Mouse (Mus musculus) forebrain, embryonic 16.5 days (tissue): ENCODE data around the gene Ap1g2. TPM values are rescaled to one million over a fixed set of nuclear protein-coding genes. Genes with fewer than 3 reads are reported as not detected.
A peak's percentile ranks its signal among the peaks of the same experiment; 100 is the strongest.

Source experiments
- ATAC-seq: fragments of 200-750 bp; cut with Nextera tagmentation; 2 replicates; pipeline ENCODE4 v1.8.0; 2017; ENCODE audit warnings: mild to moderate bottlenecking, moderate library complexity
- H3K27ac ChIP-seq: fragments of 300-500 bp; sonication (generic); 2 replicates; pipeline ENCODE4 v1.5.1; 2014; ENCODE audit warnings: low read length, control low read depth
- H3K27me3 ChIP-seq: fragments of 300-500 bp; sonication (generic); replicated peaks from 2 replicates; pipeline ENCODE4 v1.6.1; 2014; ENCODE audit warnings: low read length; ENCODE audit not compliant: control insufficient read depth, insufficient read depth
- H3K36me3 ChIP-seq: fragments of 300-500 bp; sonication (generic); 2 replicates; pipeline ENCODE4 v1.6.1; 2014; ENCODE audit not compliant: control insufficient read depth, insufficient read depth
- H3K4me1 ChIP-seq: fragments of 300-500 bp; sonication (generic); replicated peaks from 2 replicates; pipeline ENCODE4 v1.6.1; 2014; ENCODE audit warnings: low read length; ENCODE audit not compliant: control insufficient read depth, insufficient read depth
- H3K4me2 ChIP-seq: fragments of 300-500 bp; sonication (generic); 2 replicates; pipeline ENCODE4 v1.6.1; 2014; ENCODE audit warnings: mild to moderate bottlenecking, low read length, control low read depth
- H3K4me3 ChIP-seq: fragments of 300-500 bp; sonication (generic); replicated peaks from 2 replicates; pipeline ENCODE4 v1.5.1; 2014; ENCODE audit warnings: mild to moderate bottlenecking, low read length, control low read depth
- H3K9ac ChIP-seq: fragments of 300-500 bp; sonication (generic); replicated peaks from 2 replicates; pipeline ENCODE4 v1.6.1; 2014; ENCODE audit warnings: low read depth, low read length, control low read depth
- H3K9me3 ChIP-seq: fragments of 300-500 bp; sonication (generic); 2 replicates; pipeline ENCODE4 v1.6.1; 2016; ENCODE audit warnings: low read length; ENCODE audit not compliant: control insufficient read depth
- WGBS: fragments of 180-500 bp; shearing (Covaris S2); extraction: QIAGEN DNeasy Blood & Tissue Kit; methylation state at CpG from one replicate; pipeline ENCODE4 v1.1.7; 2014; 5-methylcytosine and 5-hydroxymethylcytosine counted together
- polyA plus RNA-seq: library from polyadenylated mRNA; unstranded; fragments of >200 nt; fragmentation: Nextera tagmentation; extraction: Ambion mirVana; gene quantifications from 2 replicates; pipeline ENCODE4 v1.2.1, GENCODE M21; 2015

The Ap1g2 gene
- polyA plus RNA-seq = 13.3 and 16.5 TPM in 2 replicates

DNA sequence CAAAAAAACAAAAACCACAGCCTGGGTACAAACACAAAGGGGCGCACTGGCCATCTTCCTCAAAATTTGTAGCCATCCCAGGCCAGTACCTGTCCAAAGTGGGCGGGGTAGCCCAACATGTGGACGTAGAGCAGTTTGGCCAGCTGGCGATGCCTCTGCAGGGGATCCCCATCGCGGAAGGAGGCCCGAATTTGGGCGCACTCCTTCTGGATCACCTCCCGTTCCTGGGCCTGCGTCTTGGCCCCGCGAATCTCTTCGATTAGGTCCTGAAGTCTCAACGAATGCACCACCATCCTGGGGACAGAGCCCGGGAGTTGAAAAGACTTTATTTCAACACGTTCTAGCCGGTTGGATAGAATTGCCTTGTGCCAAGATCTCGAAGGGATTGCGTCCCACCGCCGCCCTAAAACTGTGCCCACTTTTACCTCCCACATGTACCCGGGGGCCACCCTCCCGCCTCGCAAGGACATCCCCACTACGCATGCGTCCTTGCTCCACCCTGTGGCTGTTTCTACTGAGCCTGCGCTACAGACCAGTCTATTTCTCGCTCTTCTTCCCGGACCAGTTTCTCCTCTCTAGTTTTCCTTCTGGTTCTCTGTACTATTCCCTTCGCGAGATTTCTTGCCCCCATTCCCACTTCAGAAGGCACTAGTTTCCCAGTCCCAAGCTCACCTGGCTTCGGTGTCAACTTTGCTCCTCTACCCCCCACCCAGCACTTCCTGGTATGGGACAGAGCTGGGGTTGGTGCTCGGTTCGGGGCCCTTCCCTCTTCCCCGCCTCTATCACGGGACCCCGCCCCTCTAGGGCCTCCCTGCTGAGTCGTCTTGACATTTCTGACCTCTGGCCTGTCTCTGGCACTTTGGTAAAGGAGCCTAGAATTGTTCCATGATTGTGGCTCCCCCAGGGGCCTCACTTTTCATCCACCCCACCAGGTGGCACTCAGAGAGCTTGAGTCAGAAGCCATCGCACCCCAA lies at the start of gene Ap1g2:
Gene Ap1g2 (minus strand): TSS at position 758 of the 974 bp plus-strand sequence.
- peak; percentile 63 for ATAC-seq
- no peaks in the 10 kb centered on the region for H3K36me3 ChIP-seq

DNA sequence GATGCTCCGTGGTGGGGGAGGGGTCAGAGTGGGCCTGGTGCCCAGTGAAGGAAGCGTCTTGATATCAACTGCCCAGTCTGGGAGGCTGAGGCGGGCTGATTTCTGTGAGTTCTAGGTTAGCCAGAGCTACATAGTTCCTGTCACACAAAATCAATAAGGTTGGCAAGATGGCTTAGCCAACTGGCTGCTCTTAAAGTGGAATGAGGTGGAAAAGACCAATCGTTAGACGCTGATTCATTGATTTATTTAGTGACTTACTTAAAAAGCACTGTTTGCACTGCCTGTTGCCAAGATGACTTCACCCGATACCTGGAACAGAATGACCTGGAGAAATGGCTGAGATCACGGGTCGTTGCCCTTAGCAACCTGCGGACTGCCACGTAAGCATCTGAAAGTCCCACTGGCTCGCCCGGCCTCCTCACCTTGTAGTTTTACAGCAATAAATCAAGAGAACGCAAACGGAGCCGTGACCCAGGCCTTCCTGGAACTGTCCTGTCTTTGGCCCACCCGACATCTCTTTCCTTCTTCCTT lies 46.6 kb upstream of the Ap1g2 start:
- Histone ChIP-seq H3K27ac (no peak overlapping the region), H3K4me1 (no peaks in the 10 kb centered on the region), H3K9ac (no peak overlapping the region), H3K4me2 (no peak overlapping the region), H3K4me3 (no peak overlapping the region), H3K9me3 (no peaks in the 10 kb centered on the region), H3K27me3 (no peaks in the 10 kb centered on the region), H3K36me3 (no peaks in the 10 kb centered on the region)
- no peak for ATAC-seq
- WGBS = 90% methylated on average over 16 of the region's 16 CpGs

More for the DNA sequence above, at the start of gene Ap1g2:
- Histone ChIP-seq H3K27me3 (no peaks in the 10 kb centered on the region), H3K4me1 (peaks cover 57% of the 10 kb centered on the region), H3K4me2 (peak within 1 kb of the TSS; percentile 78), H3K9me3 (no peaks in the 10 kb centered on the region), H3K27ac (peak within 1 kb of the TSS; percentile 84), H3K4me3 (peak within 1 kb of the TSS; percentile 46), H3K9ac (peak within 1 kb of the TSS; percentile 53)
- under 1% methylated on average over 39 of the region's 39 CpGs for WGBS

DNA sequence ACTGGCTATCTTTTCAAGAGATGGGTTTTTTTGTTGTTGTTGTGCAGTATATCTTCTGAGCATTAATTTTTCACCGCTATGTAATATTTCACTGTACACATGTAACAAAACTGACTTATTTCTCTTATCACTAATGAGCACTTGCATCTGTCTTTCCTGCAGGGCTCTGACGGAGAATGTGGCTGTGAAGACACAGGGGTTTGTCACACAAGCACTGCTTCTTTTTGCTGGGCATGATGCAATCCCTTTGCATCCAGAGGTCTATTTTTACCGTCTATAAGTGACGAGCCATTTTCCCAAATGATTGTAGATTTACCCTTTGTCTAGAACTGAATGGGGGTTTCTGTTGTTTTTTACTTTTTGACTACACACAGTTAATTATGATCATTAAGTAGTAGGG lies 45.8 kb upstream of the Ap1g2 start:
- Histone ChIP-seq H3K27me3 (no peaks in the 10 kb centered on the region), H3K36me3 (no peaks in the 10 kb centered on the region), H3K9ac (no peak overlapping the region), H3K4me1 (no peaks in the 10 kb centered on the region), H3K9me3 (no peaks in the 10 kb centered on the region), H3K27ac (no peak overlapping the region), H3K4me3 (no peak overlapping the region), H3K4me2 (no peak overlapping the region)
- no peak for ATAC-seq
- 61% methylated on average over 4 of the region's 4 CpGs for WGBS

DNA sequence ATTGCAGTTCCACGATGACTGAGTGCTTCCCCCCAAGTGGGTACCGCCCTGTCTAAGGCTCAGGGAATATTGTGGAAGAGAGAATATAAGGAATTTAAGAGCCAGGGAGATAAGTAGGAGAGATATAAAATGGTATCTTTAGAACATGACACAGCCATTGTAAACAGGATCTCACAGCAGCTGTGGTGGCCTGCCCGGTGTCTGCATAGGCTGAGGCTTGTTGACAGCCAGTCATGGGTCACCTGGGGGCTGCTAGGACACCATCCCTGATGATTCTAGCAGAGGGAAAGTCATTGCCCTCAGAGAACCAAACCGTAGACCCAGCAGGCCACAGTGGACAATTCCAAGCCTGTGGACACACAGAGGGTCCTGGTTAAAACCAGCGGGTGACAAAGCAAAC lies 44.6 kb upstream of the Ap1g2 start:
- Histone ChIP-seq H3K27ac (no peak overlapping the region), H3K4me2 (no peak overlapping the region), H3K36me3 (no peaks in the 10 kb centered on the region), H3K4me3 (no peak overlapping the region), H3K27me3 (no peaks in the 10 kb centered on the region), H3K4me1 (no peaks in the 10 kb centered on the region), H3K9ac (no peak overlapping the region), H3K9me3 (no peaks in the 10 kb centered on the region)
- no peak for ATAC-seq
- WGBS = 87% methylated on average over 5 of the region's 5 CpGs

DNA sequence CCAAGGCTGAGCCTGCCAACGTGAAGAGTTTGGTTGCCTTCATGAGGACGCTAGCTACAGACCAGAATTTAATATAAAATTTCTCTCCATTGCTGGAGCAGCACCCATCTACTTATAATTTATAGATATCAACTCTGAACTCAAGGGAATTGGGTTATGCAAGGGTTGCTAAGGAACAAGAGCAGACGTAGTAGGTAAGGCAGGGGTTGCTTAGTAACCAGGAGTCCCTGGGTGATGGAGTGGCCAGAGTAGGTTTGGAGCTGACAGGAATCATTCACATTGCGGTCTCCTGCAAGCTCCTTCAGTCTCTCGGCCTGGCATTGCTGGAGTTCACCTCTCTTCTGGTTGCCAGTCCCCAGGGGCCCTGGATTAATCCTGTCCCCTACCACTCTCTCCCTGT lies 42.6 kb upstream of the Ap1g2 start:
- H3K4me1 ChIP-seq = no peaks in the 10 kb centered on the region
- H3K9ac ChIP-seq = no peak overlapping the region
- no peaks in the 10 kb centered on the region for H3K36me3 ChIP-seq
- H3K9me3 ChIP-seq = no peaks in the 10 kb centered on the region
- H3K4me2 ChIP-seq = no peak overlapping the region
- 71% methylated on average over 5 of the region's 5 CpGs for WGBS
- no peaks in the 10 kb centered on the region for H3K27me3 ChIP-seq
- H3K27ac ChIP-seq = no peak overlapping the region
- ATAC-seq = peak; percentile 75
- H3K4me3 ChIP-seq = no peak overlapping the region

DNA sequence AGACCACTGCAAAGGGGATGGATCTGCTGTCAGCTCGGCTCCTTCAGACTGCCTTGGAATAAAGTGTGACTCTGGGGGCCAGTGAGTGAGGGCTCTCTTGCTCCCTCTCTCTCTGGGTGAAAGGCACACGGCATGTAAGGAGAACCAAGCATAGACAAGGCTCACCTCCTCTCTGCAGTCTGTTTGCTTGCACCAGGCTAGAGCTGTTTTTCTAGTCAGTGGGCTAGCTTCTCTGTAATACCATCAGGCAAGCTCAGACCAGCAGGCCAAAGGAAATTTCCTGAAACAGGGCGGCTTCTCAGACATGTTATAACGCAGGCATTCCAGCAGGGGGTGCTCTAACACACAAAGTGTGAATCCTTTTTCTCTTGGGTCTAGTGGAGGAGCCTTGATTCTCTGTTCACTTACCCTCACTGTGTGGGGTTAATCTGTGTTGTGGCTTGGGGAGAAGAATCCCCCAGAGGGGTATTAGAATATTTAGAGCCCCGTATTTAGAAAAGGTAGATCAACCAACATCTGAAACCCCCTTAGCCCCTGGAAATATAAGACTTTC lies 42.0 kb upstream of the Ap1g2 start:
- peak; percentile 84 for ATAC-seq
- Histone ChIP-seq H3K4me1 (no peaks in the 10 kb centered on the region), H3K27ac (no peak overlapping the region), H3K27me3 (no peaks in the 10 kb centered on the region), H3K36me3 (no peaks in the 10 kb centered on the region), H3K9me3 (no peaks in the 10 kb centered on the region), H3K9ac (no peak overlapping the region), H3K4me3 (no peak overlapping the region), H3K4me2 (no peak overlapping the region)
- WGBS = 27% methylated on average over 5 of the region's 5 CpGs

DNA sequence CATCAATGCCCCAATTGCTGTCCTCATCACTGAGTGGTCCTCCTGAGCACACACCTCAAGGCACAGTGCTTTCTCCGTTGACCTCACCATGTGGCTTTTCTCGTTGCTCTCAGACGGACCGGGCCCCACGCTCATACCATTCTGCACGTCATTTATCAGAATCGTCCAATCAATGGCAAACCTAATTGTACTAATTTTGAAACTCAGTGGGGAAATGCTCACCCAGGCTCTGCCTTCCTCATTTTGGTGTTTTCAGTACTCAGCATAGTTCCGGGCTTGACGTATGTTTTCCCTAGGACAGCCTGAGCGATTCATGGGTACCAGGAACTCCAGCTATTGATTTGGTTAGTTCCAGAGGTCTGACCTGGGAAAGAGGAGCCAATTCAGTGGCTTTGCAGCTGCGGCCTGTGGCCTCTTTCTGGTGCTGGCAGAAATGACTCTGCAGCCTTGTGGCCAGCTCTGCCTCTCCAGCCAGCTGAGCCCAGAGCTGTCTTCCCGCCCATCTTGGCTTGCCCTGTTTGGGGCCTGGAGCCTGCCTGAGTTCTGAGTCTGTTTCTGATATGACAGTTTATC lies 40.5 kb upstream of the Ap1g2 start:
- H3K4me1 ChIP-seq = no peaks in the 10 kb centered on the region
- 90% methylated on average over 12 of the region's 12 CpGs for WGBS
- H3K9ac ChIP-seq = no peak overlapping the region
- H3K4me3 ChIP-seq = no peak overlapping the region
- no peak for ATAC-seq
- H3K27ac ChIP-seq = no peak overlapping the region
- H3K9me3 ChIP-seq = no peaks in the 10 kb centered on the region
- H3K27me3 ChIP-seq = no peaks in the 10 kb centered on the region
- no peaks in the 10 kb centered on the region for H3K36me3 ChIP-seq
- no peak overlapping the region for H3K4me2 ChIP-seq

DNA sequence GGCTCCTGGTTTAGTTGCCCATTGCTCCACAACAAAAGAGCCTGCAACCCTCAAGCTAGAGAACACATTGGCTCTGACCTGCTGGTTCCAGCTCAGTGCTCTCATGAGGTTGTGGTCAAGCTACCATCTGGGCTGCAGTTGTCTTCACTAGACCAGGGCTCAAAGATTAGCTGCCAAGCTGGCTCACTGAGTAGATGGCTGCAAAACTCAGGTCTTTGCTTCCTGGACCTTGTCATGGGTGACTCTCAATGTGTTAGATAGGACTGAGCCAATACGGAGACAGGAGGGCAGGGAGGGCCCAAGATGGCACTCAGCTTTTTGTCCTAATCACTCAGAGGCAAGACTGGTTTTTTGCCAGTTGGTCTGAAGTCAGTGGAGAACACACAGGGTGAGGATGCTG lies 39.9 kb upstream of the Ap1g2 start:
- Histone ChIP-seq H3K4me3 (no peak overlapping the region), H3K9ac (no peak overlapping the region), H3K4me1 (no peaks in the 10 kb centered on the region), H3K4me2 (no peak overlapping the region), H3K27me3 (no peaks in the 10 kb centered on the region), H3K9me3 (no peaks in the 10 kb centered on the region), H3K36me3 (no peaks in the 10 kb centered on the region), H3K27ac (no peak overlapping the region)
- WGBS = 92% methylated on average over 1 of the region's 1 CpGs
- ATAC-seq = no peak

DNA sequence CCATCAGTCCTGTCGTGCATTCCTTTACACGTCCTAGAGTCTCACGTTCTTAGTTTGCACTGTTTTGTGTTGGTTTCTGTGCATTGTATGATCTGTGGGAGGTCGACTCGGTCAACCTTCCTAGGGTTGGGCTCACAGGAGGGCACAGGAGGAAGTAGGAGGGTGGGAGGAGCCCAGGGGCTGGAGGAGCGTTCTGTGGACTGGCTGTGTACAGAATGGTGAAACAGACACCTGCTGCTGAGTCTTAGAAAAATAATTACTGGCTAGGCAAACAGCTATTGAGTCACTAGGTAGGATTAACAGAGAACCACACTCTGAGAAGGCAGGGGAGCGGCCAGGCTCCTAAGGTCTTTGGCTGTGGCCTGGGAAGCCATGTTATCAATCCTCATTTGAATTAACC lies 32.9 kb upstream of the Ap1g2 start:
- Histone ChIP-seq H3K4me3 (no peak overlapping the region), H3K4me2 (no peak overlapping the region), H3K27me3 (no peaks in the 10 kb centered on the region), H3K9ac (no peak overlapping the region), H3K27ac (no peak overlapping the region), H3K36me3 (no peaks in the 10 kb centered on the region), H3K4me1 (no peaks in the 10 kb centered on the region), H3K9me3 (no peaks in the 10 kb centered on the region)
- ATAC-seq = no peak
- 26% methylated on average over 7 of the region's 7 CpGs for WGBS
